Mouse (Mus musculus) midbrain, embryonic 12.5 days (tissue): ENCODE measurements around the gene Castor2. TPM values are rescaled to one million over a fixed set of nuclear protein-coding genes. Genes with fewer than 3 reads are reported as not detected.

Source experiments
- ATAC-seq: fragments of 200-750 bp; cut with Nextera tagmentation; 2 replicates; pipeline ENCODE4 v1.8.0; 2017; ENCODE audit warnings: low read depth, moderate TSS enrichment, moderate library complexity; ENCODE audit not compliant: low FRiP score
- H3K27ac ChIP-seq: fragments of 300-500 bp; sonication (generic); replicated peaks from 2 replicates; pipeline ENCODE4 v1.5.1; 2016; ENCODE audit warnings: mild to moderate bottlenecking
- H3K27me3 ChIP-seq: fragments of 300-500 bp; sonication (generic); 2 replicates; pipeline ENCODE4 v1.6.1; 2016; ENCODE audit warnings: mild to moderate bottlenecking
- H3K36me3 ChIP-seq: fragments of 300-500 bp; sonication (generic); 2 replicates; pipeline ENCODE4 v1.6.1; 2016
- H3K4me1 ChIP-seq: fragments of 300-500 bp; sonication (generic); 2 replicates; pipeline ENCODE4 v1.6.1; 2016
- H3K4me2 ChIP-seq: fragments of 300-500 bp; sonication (generic); replicated peaks from 2 replicates; pipeline ENCODE4 v1.6.1; 2016; ENCODE audit warnings: mild to moderate bottlenecking, moderate library complexity
- H3K4me3 ChIP-seq: fragments of 300-500 bp; sonication (generic); 2 replicates; pipeline ENCODE4 v1.5.1; 2016; ENCODE audit warnings: mild to moderate bottlenecking
- H3K9ac ChIP-seq: fragments of 300-500 bp; sonication (generic); replicated peaks from 2 replicates; pipeline ENCODE4 v1.6.1; 2016; ENCODE audit warnings: mild to moderate bottlenecking, moderate library complexity
- H3K9me3 ChIP-seq: fragments of 300-500 bp; sonication (generic); 2 replicates; pipeline ENCODE4 v1.6.1; 2016; ENCODE audit warnings: mild to moderate bottlenecking
- WGBS: fragments of 180-500 bp; shearing (Covaris S2); methylation state at CpG from one replicate; pipeline ENCODE4 v1.1.7; 2016; 5-methylcytosine and 5-hydroxymethylcytosine counted together
- polyA plus RNA-seq: library from polyadenylated mRNA; unstranded; fragments of >200 nt; fragmentation: Nextera tagmentation; extraction: Ambion mirVana; gene quantifications from 2 replicates; pipeline ENCODE4 v1.2.1, GENCODE M21; 2016

Castor2 gene
- polyA plus RNA-seq, 1 experiment from 2014 or later = 20.6 TPM

DNA sequence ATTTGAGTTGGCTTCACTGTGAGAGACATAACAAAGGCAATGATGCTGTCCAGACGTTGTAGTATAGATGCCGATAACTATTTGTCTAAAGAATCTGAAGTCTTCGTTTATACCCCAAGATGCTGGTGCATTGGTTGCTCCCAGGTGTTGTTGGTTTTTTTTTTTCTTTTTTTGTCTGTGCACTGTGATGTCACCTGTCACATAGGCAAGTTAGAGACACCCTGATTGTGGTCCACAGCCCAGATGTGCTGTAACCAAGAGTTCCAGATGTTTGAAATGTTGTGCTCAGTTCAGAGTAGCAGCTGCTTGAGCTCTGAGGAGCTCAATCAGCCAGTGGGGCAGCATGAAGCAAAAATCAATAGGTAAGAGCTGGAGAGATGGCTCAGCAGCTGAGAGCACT, 86.5 kb downstream of the Castor2 start:
- H3K36me3 ChIP-seq = no peaks in the 10 kb centered on the region
- no peak overlapping the region for H3K9ac ChIP-seq
- peaks cover 17% of the 10 kb centered on the region for H3K4me1 ChIP-seq
- H3K27ac ChIP-seq = no peak overlapping the region
- H3K9me3 ChIP-seq = no peaks in the 10 kb centered on the region
- H3K4me2 ChIP-seq = no peak overlapping the region
- 88% methylated on average over 3 of the region's 3 CpGs for WGBS
- H3K27me3 ChIP-seq = no peaks in the 10 kb centered on the region
- no peak overlapping the region for H3K4me3 ChIP-seq
- ATAC-seq = no peak

DNA sequence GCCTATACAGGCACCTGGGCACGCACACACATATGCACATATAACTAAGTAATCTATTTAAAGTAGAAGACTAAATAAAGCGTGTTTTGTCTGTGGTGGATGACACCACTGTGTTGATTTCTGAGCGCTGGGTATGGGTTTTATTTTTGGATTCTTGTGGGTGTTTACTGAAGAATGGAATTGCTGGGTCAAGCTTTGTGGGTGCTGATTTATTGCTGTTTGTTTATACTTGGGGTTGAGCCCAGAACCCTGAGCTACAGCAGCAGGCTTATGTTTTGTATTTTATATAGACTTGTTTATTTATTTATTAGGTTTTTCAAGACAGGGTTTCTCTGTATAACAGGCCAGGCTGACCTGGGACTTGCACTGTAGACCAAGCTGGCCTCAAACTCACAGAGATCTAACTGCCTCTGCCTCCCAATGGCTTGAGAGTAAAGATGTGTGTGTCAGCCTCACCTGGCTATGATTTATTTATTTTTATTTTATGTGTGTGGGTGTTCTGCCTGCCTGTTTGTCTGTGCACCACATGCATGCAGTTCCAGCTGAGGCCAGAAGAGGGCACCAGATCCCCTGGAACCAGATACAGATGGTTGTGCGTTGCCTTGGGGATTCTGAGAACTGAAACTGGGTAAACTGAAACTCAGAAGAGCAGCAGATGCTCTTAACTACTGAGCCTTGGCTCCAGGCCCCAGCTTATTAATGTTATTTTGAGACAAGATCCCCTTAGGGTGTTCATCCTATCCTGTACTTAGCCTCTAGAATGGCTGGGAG, 87.6 kb downstream of the Castor2 start:
- Histone ChIP-seq H3K9me3 (no peaks in the 10 kb centered on the region), H3K27ac (no peak overlapping the region), H3K9ac (no peak overlapping the region), H3K27me3 (no peaks in the 10 kb centered on the region), H3K4me1 (peaks cover 14% of the 10 kb centered on the region), H3K36me3 (no peaks in the 10 kb centered on the region), H3K4me2 (no peak overlapping the region), H3K4me3 (no peak overlapping the region)
- no peak for ATAC-seq
- 75% methylated on average over 4 of the region's 4 CpGs for WGBS

GRCm38 (mm10) chr5:134188571-134188970, 89.1 kb downstream of the Castor2 start:
- H3K9me3 ChIP-seq = no peaks in the 10 kb centered on the region
- ATAC-seq = no peak
- H3K27me3 ChIP-seq = no peaks in the 10 kb centered on the region
- no peak overlapping the region for H3K9ac ChIP-seq
- no peak overlapping the region for H3K4me2 ChIP-seq
- no peak overlapping the region for H3K27ac ChIP-seq
- no peak overlapping the region for H3K4me3 ChIP-seq
- 90% methylated on average over 7 of the region's 7 CpGs for WGBS
- no peaks in the 10 kb centered on the region for H3K36me3 ChIP-seq
- peaks cover 2% of the 10 kb centered on the region for H3K4me1 ChIP-seq

GRCm38 (mm10) chr5:134193664-134194063, 94.2 kb downstream of the Castor2 start:
- peaks cover 32% of the 10 kb centered on the region for H3K36me3 ChIP-seq
- H3K4me2 ChIP-seq = no peak overlapping the region
- no peaks in the 10 kb centered on the region for H3K4me1 ChIP-seq
- H3K4me3 ChIP-seq = no peak overlapping the region
- no peaks in the 10 kb centered on the region for H3K9me3 ChIP-seq
- ATAC-seq = no peak
- no peak overlapping the region for H3K27ac ChIP-seq
- H3K27me3 ChIP-seq = no peaks in the 10 kb centered on the region
- 88% methylated on average over 8 of the region's 8 CpGs for WGBS
- no peak overlapping the region for H3K9ac ChIP-seq

Other genes with a start within 250 kb of the Castor2 start
- 25.6 and 29.5 TPM in 2 replicates for gene Rcc1l, start 77.1 kb downstream of the Castor2 start, polyA plus RNA-seq
- gene Gtf2ird2, start 84.3 kb downstream of the Castor2 start, polyA plus RNA-seq = 14.1 TPM in 2 replicates
- 2.2 and 3.1 TPM in 2 replicates for gene Ncf1, start 129.9 kb downstream of the Castor2 start, polyA plus RNA-seq
- 220 and 243 TPM in 2 replicates for gene Gtf2i, start 215.0 kb downstream of the Castor2 start, polyA plus RNA-seq